In the genomic region with DNA sequence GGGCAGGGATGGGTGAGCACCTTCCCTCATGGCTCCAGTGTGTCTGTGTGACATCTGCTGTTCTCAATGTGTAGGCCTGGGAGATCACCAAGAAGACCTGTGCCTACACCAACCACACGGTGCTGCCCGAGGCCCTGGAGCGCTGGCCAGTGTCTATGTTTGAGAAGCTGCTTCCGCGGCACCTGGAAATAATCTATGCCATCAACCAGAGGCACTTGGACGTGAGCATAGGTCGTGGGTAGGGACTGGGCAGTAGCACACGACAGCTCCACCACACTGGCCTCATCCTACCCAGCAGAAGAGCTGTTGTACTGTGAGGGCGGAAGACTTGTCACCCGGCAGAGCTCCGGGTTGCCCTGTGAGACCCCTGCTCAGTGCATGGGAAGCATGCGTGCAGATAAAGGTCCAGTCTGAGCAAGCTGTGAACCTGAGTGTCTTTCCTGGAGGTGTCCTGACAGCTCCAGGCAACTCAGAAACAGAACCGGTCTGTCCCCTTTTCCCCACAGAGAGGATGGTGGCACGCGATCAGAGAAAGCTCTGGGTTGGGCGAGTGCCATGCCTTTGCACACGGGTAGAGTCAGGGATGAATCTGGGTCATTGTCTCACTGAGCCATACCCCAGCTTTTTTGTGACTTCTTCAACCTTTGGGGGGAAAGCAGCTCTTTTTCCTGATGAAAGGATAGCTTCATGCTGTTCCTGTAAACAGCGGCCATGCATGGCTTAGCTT, we compare ENCODE assay signal across 15 mouse cellular contexts. TPM values are rescaled to one million over a fixed set of nuclear protein-coding genes. Genes with fewer than 3 reads are reported as not detected.
DNase-seq lines count a peak whose midpoint lies in the region; ATAC-seq and TF ChIP-seq lines count a peak whose summit lies in the region.
"Had no signal": no experiment of that assay in that cellular context is flagged by ENCODE, and none has a peak within 500 bp of the region (broad histone marks: within the 10 kb centered on the region; RNA-seq: fewer than 3 reads in every experiment).

No protein-coding gene starts in this region.

- TF ChIP-seq CTCF in lung, adult 2 months (IDR thresholded peaks at IDR 0.05; ENCODE audit: insufficient read depth, low read length), result no peak

- TF ChIP-seq POLR2A in lung, adult 2 months (IDR thresholded peaks at IDR 0.05; ENCODE audit: borderline replicate concordance, extremely low read depth, low read depth, low read length), result no peak

- H3K4me1 ChIP-seq in lung, adult 2 months (ENCODE audit: control insufficient read depth, insufficient read depth, low read length), result no peaks in the 10 kb centered on the region
- H3K4me1 ChIP-seq: forebrain, embryonic 12.5 days; heart, embryonic 13.5 days; limb, embryonic 13.5 days had no signal

- intact Hi-C loops in left cerebral cortex, postnatal 4 days (cut with DNase I), result no loop called here

- DNase-seq in adrenal gland, postnatal 14 days, result peak; percentile 72
- DNase-seq in adrenal gland, adult 8-10 months, result no peak
- peak; percentile 29 for DNase-seq in left cerebral cortex, postnatal 4 days
- DNase-seq in left cerebral cortex, adult 8-10 months (ENCODE audit: low spot score in 2 of 2), result no peak
- DNase-seq in cerebellum, adult 11-12 months, result peak; percentile 69
- DNase-seq in gonadal fat pad, adult 2 months (ENCODE audit: low read depth), result peak; percentile 75
- DNase-seq in lung, adult 2 months, result no peak
- DNase-seq: gastrocnemius, adult 2 months; kidney, adult 9 months; lung, embryonic 14.5 days; thymus, postnatal 36 days had no signal

- ATAC-seq in inflammation-experienced regulatory T-cells, adult 6 months, result no peak

- WGBS in lung, adult 2 months, result 90% methylated on average over 18 of the region's 18 CpGs

- no peak overlapping the region for H3K4me3 ChIP-seq in lung, adult 2 months (replicated peaks; ENCODE audit: extremely low read depth, low read depth, low read length)
- H3K4me3 ChIP-seq: forebrain, embryonic 12.5 days; gastrocnemius, adult 2 months; heart, embryonic 13.5 days; limb, embryonic 13.5 days had no signal

RNA-seq across cellular contexts. Expression of gene Pygb, which starts 30.3 kb away (rescaled TPM):
- total RNA-seq in adrenal gland, postnatal 14 days (2021), result 41.7 and 45.3 TPM in 2 replicates
- 10 to 100 TPM; 42.0 to 71.6 (median 58.0) TPM for total RNA-seq in adrenal gland, adult 8-10 months (2022)
- 100 to 1,000 TPM; 138 to 144 TPM for total RNA-seq in left cerebral cortex, postnatal 4 days (2021)
- 100 to 1,000 TPM; 143 to 172 (median 150) TPM for total RNA-seq in left cerebral cortex, adult 8-10 months (2022)
- polyA plus RNA-seq in gonadal fat pad, adult 2 months (2012; rRNA removed), result 110 and 124 TPM in 2 replicates
- 52.1 and 56.4 TPM in 2 replicates for polyA plus RNA-seq in lung, adult 2 months (2012; rRNA removed)
- polyA plus RNA-seq in inflammation-experienced regulatory T-cells, adult 6 months (2017; shearing (Covaris generic)), result 10 to 100 TPM; 45.0 to 48.4 (median 46.1) TPM

Comparison
In these comparisons a context has a peak if more than half of its experiments do, and no peak if none do; other contexts are left out.
1. DNase-seq: peak in adrenal gland, postnatal 14 days (single experiment), left cerebral cortex, postnatal 4 days (single experiment), cerebellum, adult 11-12 months (single experiment) and gonadal fat pad, adult 2 months (single experiment); none in adrenal gland, adult 8-10 months (single experiment), left cerebral cortex, adult 8-10 months (0 of 2) and lung, adult 2 months (single experiment).